Mouse (Mus musculus): Measurements from ENCODE around the gene Pdcd4.
"Not testable (repeated sequence)": the region's sequence is repeated elsewhere in the genome, so short reads cannot be mapped to it uniquely, and the experiment has no call there.

The Pdcd4 gene

DNA sequence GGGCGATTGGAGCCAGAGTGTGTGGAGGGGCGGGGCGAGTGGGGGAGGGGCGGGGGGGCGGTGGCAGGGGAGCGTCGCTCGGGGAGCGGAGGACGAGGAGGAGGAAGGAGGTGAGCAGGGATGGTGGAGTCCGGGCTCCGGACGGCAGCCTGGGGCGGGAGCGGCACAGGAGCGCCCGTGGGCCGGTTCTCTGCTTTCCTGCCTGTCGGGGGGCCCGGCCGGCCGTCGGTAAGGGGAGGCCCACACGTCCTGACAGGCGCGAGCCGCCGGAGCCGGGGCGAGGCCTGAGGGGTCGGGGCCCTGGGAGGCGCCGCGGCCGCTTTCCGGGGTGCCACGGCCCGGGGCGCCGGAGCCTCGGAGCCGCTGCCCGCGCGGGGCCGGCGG lies 52.7 kb downstream of the Pdcd4 start:
- in situ Hi-C loops (cut with MboI, MseI), result no loop called here

- in situ Hi-C loops (cut with MboI, MseI), result no loop called here
These were observed 53.4 kb downstream of the Pdcd4 start for GRCm38 (mm10) chr19:53945171-53946042.

GRCm38 (mm10) chr19:53957513-53957912 lies 65.5 kb downstream of the Pdcd4 start:
- in situ Hi-C loops (cut with MboI, MseI), result no loop called here

DNA sequence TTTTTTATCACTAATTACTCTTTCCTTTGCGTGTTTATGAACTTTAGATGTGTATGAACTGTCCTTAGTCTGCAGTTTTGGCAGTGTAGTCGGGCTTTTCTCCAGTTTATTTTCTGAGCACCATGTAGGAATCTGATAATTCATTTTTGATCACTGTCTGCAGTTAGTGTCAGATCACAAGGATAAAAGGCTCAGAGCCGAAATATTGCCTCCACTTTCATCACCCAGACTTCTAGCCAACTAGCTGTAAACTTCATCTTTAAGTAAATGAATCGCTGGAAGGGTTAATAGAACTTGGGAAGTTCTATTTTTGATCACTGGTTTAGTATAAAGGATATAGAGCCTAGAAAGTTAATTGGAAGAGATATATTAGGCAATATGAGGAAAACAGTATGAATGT lies 70.5 kb downstream of the Pdcd4 start:
- in situ Hi-C loops (cut with MboI, MseI), result no loop called here

GRCm38 (mm10) chr19:53964347-53964746 lies 72.3 kb downstream of the Pdcd4 start:
- in situ Hi-C loops (cut with MboI, MseI), result not testable (repeated sequence)

GRCm38 (mm10) chr19:53964910-53965633 lies 73.0 kb downstream of the Pdcd4 start:
- in situ Hi-C loops (cut with MboI, MseI), result no loop called here

DNA sequence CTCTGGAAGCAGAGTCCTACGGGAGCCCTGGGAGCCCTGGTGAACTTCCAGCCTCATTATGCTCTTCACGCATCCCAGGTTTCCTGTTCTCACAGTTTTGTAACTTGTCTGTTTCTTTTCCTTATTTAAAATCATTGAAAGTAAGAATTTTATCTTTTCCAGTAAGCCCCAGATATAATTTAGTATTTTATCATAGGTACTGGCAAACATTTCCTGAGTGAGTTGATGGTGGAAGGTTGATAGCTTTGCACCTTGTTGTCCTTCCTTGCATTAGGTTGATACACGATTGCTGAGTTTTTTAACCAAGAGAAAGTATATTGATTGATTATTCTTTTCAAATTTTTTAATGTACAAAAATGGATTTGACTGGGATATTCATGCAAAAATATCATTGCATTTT lies 77.2 kb downstream of the Pdcd4 start:
- in situ Hi-C loops (cut with MboI, MseI), result no loop called here

GRCm38 (mm10) chr19:53971938-53972337 lies 79.9 kb downstream of the Pdcd4 start:
- in situ Hi-C loops (cut with MboI, MseI), result no loop called here

- in situ Hi-C loops (cut with MboI, MseI), result no loop called here
These were observed 81.6 kb downstream of the Pdcd4 start for GRCm38 (mm10) chr19:53973656-53974055.
